ENCODE assay signal across 8 mouse cellular contexts in the genomic region with DNA sequence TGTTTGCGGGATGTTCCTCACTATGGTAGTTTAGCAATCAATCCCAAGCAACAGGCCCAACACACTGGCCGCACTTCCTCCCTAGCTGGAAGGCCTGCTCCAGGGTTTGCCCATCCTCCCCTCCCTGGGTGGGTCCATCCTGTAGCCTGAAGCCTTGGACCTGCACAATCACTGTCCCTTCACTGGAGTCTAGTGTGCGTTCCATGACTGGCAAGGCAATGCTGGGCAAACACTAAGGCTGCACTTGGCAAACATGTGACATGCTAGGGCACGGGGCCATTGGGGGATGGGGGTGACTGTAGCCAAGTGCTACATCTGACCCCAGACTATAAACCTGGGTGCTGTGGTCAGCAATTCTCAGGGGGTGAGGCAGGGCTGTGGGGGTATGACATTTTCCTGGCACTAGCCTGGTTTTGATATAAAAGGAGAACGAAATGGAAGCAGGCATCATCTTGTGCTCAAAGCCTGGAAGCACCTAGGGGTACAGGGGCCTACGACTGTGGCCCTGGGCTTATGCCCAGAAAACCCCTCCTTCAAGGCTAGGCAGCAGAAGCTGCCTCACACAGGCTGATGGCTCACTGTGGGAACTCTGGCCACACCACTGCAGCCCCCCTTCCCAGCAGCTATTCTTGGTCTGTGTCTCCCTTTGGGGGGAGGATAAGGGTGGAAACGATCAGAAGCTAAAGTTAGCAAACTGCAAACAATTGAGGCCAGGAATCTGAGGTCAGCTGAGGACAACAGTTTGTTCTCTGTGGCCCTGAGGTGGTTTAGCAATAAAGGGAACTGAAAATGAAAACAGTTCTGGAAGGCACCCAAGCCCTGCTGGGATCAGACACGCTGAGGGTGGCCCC. TPM values are rescaled to one million over a fixed set of nuclear protein-coding genes. Genes with fewer than 3 reads are reported as not detected.
DNase-seq lines count a peak whose midpoint lies in the region; ATAC-seq and TF ChIP-seq lines count a peak whose summit lies in the region.

No protein-coding gene starts in this region.

- TF ChIP-seq POLR2A in MEL (IDR thresholded peaks at IDR 0.05; ENCODE audit: control insufficient read depth in 1 of 2, insufficient read depth in 1 of 2, low read depth in 1 of 2, low read length in 2 of 2, poor library complexity in 1 of 2): no peak

- H3K27ac ChIP-seq in MEL (ENCODE audit: control insufficient read depth, low read depth, low read length): peak overlapping the region; percentile 85
- peak overlapping the region; percentile 76 for H3K27ac ChIP-seq in heart, embryonic 13.5 days (replicated peaks)

- TF ChIP-seq RAD21 in MEL (IDR thresholded peaks at IDR 0.05; ENCODE audit: low read depth, low read length): no peak

- WGBS in heart, embryonic 13.5 days: 37% methylated on average over 8 of the region's 8 CpGs

- TF ChIP-seq CTCF in MEL (IDR thresholded peaks at IDR 0.05 in 2 of 3, conservative IDR thresholded peaks at IDR 0.05 in 1 of 3; ENCODE audit: control insufficient read depth in 1 of 3, insufficient read depth in 1 of 3, low read depth in 2 of 3, low read length in 3 of 3, poor library complexity in 1 of 3, severe bottlenecking in 1 of 3): no peak

- H3K27me3 ChIP-seq in MEL (ENCODE audit: control insufficient read depth in 1 of 2, insufficient read depth in 2 of 2, low read length in 2 of 2): no peaks in the 10 kb centered on the region
- H3K27me3 ChIP-seq in heart, embryonic 13.5 days (replicated peaks): no peaks in the 10 kb centered on the region

- DNase-seq in 416B (ENCODE audit: low read depth): peak; percentile 91
- DNase-seq in MEL (ENCODE audit: low read depth, low spot score): peak; percentile 83
- DNase-seq in kidney, postnatal 10 days: peak; percentile 77
- peak; percentile 64 for DNase-seq in urinary bladder, postnatal 14 days (ENCODE audit: low spot score)
- no peak for DNase-seq in embryo, embryonic 10.5 days (ENCODE audit: low spot score)

- peak; percentile 64 for ATAC-seq in common myeloid progenitor, adult 5-6 weeks (replicated peaks; ENCODE audit: low read depth, poor library complexity, severe bottlenecking)
- ATAC-seq in heart, embryonic 13.5 days (ENCODE audit: extremely low read depth, insufficient number of reproducible peaks, low FRiP score, low TSS enrichment): no peak
- peak; percentile 58 for ATAC-seq in megakaryocyte, adult 5-6 weeks (ENCODE audit: poor library complexity, severe bottlenecking)

- H3K79me2 ChIP-seq in MEL (ENCODE audit: control insufficient read depth, insufficient read depth, low read length, poor library complexity): peaks cover 39% of the 10 kb centered on the region

- H3K4me2 ChIP-seq in heart, embryonic 13.5 days: peak overlapping the region; percentile 39

- H3K36me3 ChIP-seq in MEL (ENCODE audit: control insufficient read depth in 1 of 2, insufficient read depth in 2 of 2, low read length in 2 of 2): peaks cover 0 to 49% of the 10 kb centered on the region in 2 experiments; a peak in 2 of 4 replicates
- no peaks in the 10 kb centered on the region for H3K36me3 ChIP-seq in heart, embryonic 13.5 days

- peak overlapping the region; percentile 24 to 49; a peak in 3 of 4 replicates for H3K4me3 ChIP-seq in MEL (ENCODE audit: control insufficient read depth in 1 of 2, insufficient read depth in 1 of 2, low read depth in 2 of 2, low read length in 2 of 2)
- no peak overlapping the region for H3K4me3 ChIP-seq in heart, embryonic 13.5 days

- peak; percentile 70 to 83 for TF ChIP-seq EP300 in MEL (IDR thresholded peaks at IDR 0.05; ENCODE audit: low read depth in 1 of 2, low read length in 2 of 2)

- peaks cover 21 to 56% of the 10 kb centered on the region in 2 experiments for H3K4me1 ChIP-seq in MEL (ENCODE audit: control insufficient read depth in 1 of 2, insufficient read depth in 2 of 2, low read length in 2 of 2)
- H3K4me1 ChIP-seq in heart, embryonic 13.5 days: peaks cover 84% of the 10 kb centered on the region

- peak overlapping the region; percentile 56 for H3K9ac ChIP-seq in MEL (ENCODE audit: control insufficient read depth, low read depth, low read length, poor library complexity, severe bottlenecking)
- H3K9ac ChIP-seq in heart, embryonic 13.5 days: peak overlapping the region; percentile 68

- H3K9me3 ChIP-seq in MEL (replicated peaks; ENCODE audit: insufficient read depth, low read length): no peaks in the 10 kb centered on the region
- no peaks in the 10 kb centered on the region for H3K9me3 ChIP-seq in heart, embryonic 13.5 days

TF ChIP-seq in MEL, 35 proteins besides CTCF, POLR2A, EP300 and RAD21:
- 0 out of 2 replicates have a peak, but pooled peaks have one; percentile 5 for TF ChIP-seq POLR2AphosphoS2 (IDR thresholded peaks at IDR 0.05; ENCODE audit: low read length)
- no peak for TF ChIP-seq NRF1 (IDR thresholded peaks at IDR 0.05; ENCODE audit: insufficient read depth, low read depth, low read length, poor library complexity, severe bottlenecking)
- TF ChIP-seq ETS1 (IDR thresholded peaks at IDR 0.05; ENCODE audit: low read depth, low read length): peak; percentile 91
- TF ChIP-seq JUND (IDR thresholded peaks at IDR 0.05; ENCODE audit: low read depth, low read length): no peak
- peak; percentile 46; the same call in 1 of the 2 replicates for TF ChIP-seq MYC (IDR thresholded peaks at IDR 0.05; ENCODE audit: low read depth, low read length)
- no peak for TF ChIP-seq ELF1 (IDR thresholded peaks at IDR 0.05; ENCODE audit: low read depth, low read length)
- TF ChIP-seq MEF2A (IDR thresholded peaks at IDR 0.05; ENCODE audit: extremely low read depth, insufficient replicate concordance, low read depth, low read length, poor library complexity, severe bottlenecking): peak; percentile 95
- peak; percentile 44; the same call in 1 of the 2 replicates for TF ChIP-seq HCFC1 (IDR thresholded peaks at IDR 0.05; ENCODE audit: low read depth, low read length)
- TF ChIP-seq CHD2 (IDR thresholded peaks at IDR 0.05; ENCODE audit: low read length): no peak
- peak; percentile 66; the same call in 1 of the 2 replicates for TF ChIP-seq CHD1 (IDR thresholded peaks at IDR 0.05; ENCODE audit: low read depth, low read length)
- TF ChIP-seq MXI1 (IDR thresholded peaks at IDR 0.05; ENCODE audit: low read depth, low read length): peak; percentile 49; the same call in 1 of the 2 replicates
- no peak for TF ChIP-seq RCOR1 (IDR thresholded peaks at IDR 0.05; ENCODE audit: low read depth, low read length)
- TF ChIP-seq POLR2AphosphoS5 (IDR thresholded peaks at IDR 0.05; ENCODE audit: borderline replicate concordance, low read depth, low read length): no peak
- TF ChIP-seq MAX (IDR thresholded peaks at IDR 0.05; ENCODE audit: low read length): no peak; the same call in 1 of the 2 replicates
- peak; percentile 24; the same call in 1 of the 2 replicates for TF ChIP-seq BHLHE40 (IDR thresholded peaks at IDR 0.05; ENCODE audit: borderline replicate concordance, low read depth, low read length)
- no peak for TF ChIP-seq GATA1 (IDR thresholded peaks at IDR 0.05; ENCODE audit: low read depth, low read length)
- TF ChIP-seq GABPA (IDR thresholded peaks at IDR 0.05; ENCODE audit: low read depth, low read length): peak; percentile 31; the same call in 1 of the 2 replicates
- peak; percentile 24; the same call in 1 of the 2 replicates for TF ChIP-seq TAL1 (IDR thresholded peaks at IDR 0.05; ENCODE audit: low read length)
- TF ChIP-seq ZMIZ1 (IDR thresholded peaks at IDR 0.05; ENCODE audit: low read depth, low read length): no peak; the same call in 1 of the 2 replicates
- no peak for TF ChIP-seq USF2 (IDR thresholded peaks at IDR 0.05; ENCODE audit: borderline replicate concordance in 1 of 2, insufficient read depth in 1 of 2, low read depth in 1 of 2, low read length in 2 of 2)
- TF ChIP-seq SIN3A (IDR thresholded peaks at IDR 0.05; ENCODE audit: low read length): peak; percentile 83
- TF ChIP-seq MAZ (IDR thresholded peaks at IDR 0.05; ENCODE audit: low read depth, low read length): peak; percentile 86
- TF ChIP-seq ZNF384 (IDR thresholded peaks at IDR 0.05; ENCODE audit: low read depth, low read length): no peak
- peak; percentile 74 for TF ChIP-seq TCF12 (IDR thresholded peaks at IDR 0.05; ENCODE audit: low read depth, low read length)
- no peak for TF ChIP-seq ZC3H11A (IDR thresholded peaks at IDR 0.05; ENCODE audit: low read depth, low read length)
- no peak for TF ChIP-seq KAT2A (conservative IDR thresholded peaks at IDR 0.05; ENCODE audit: low read depth, low read length)
- peak; percentile 43; the same call in 1 of the 2 replicates for TF ChIP-seq USF1 (IDR thresholded peaks at IDR 0.05; ENCODE audit: low read depth, low read length)
- TF ChIP-seq ZKSCAN1 (IDR thresholded peaks at IDR 0.05; ENCODE audit: low read depth, low read length): no peak
- TF ChIP-seq TBP (IDR thresholded peaks at IDR 0.05; ENCODE audit: low read depth, low read length): no peak
- TF ChIP-seq MAFK (IDR thresholded peaks at IDR 0.05; ENCODE audit: borderline replicate concordance, low read depth, low read length): no peak
- peak; percentile 72 for TF ChIP-seq MYB (IDR thresholded peaks at IDR 0.05; ENCODE audit: low read depth, low read length)
- no peak for TF ChIP-seq NELFE (IDR thresholded peaks at IDR 0.05; ENCODE audit: low read depth, low read length)

RNA-seq across cellular contexts. Expression of gene E030018B13Rik, which starts 5.0 kb away (rescaled TPM):
- total RNA-seq in MEL (2012; rRNA removed): not detected in 2 replicates
- under 1 TPM in 1 of 2 experiments, not detected in 1; 0.07 TPM for polyA plus RNA-seq in MEL (2012; ENCODE audit: insufficient read depth in 1 of 2, insufficient read length in 2 of 2, low read depth in 1 of 2, low replicate concordance in 2 of 2, missing spikeins in 1 of 2)
- not detected in 2 replicates for total RNA-seq in common myeloid progenitor, adult 5-6 weeks (2017)
- not detected in 2 replicates for polyA plus RNA-seq in heart, embryonic 13.5 days (2015; fragmentation: Nextera tagmentation; extraction: Ambion mirVana)
- not detected in 2 replicates for total RNA-seq in megakaryocyte, adult 5-6 weeks (2015)
- not detected in 2 replicates for total RNA-seq in megakaryocyte, adult 5-6 weeks (2017)

RNA-seq across cellular contexts. Expression of gene Klf13, which starts 27.1 kb away (rescaled TPM):
- total RNA-seq in MEL (2012; rRNA removed): 20.5 and 21.6 TPM in 2 replicates
- polyA plus RNA-seq in MEL (2012; ENCODE audit: insufficient read depth in 1 of 2, insufficient read length in 2 of 2, low read depth in 1 of 2, low replicate concordance in 2 of 2, missing spikeins in 1 of 2): 100 to 1,000 TPM in 1 of 2 experiments, 10 to 100 TPM in 1; 26.9 to 118 TPM
- total RNA-seq in common myeloid progenitor, adult 5-6 weeks (2017): 16.4 and 20.1 TPM in 2 replicates
- 16.0 and 16.6 TPM in 2 replicates for polyA plus RNA-seq in heart, embryonic 13.5 days (2015; fragmentation: Nextera tagmentation; extraction: Ambion mirVana)
- total RNA-seq in megakaryocyte, adult 5-6 weeks (2015): 108 and 122 TPM in 2 replicates
- total RNA-seq in megakaryocyte, adult 5-6 weeks (2017): 61.7 and 64.4 TPM in 2 replicates
